Mouse (Mus musculus) retina, embryonic 14.5 days (tissue): ENCODE measurements around the gene Parvb.

ENCODE experiments used
- DNase-seq: peaks from one replicate; pipeline ENCODE4 v3.0.0-alpha.2; 2015; ENCODE audit warnings: low spot score

The Parvb gene

DNA sequence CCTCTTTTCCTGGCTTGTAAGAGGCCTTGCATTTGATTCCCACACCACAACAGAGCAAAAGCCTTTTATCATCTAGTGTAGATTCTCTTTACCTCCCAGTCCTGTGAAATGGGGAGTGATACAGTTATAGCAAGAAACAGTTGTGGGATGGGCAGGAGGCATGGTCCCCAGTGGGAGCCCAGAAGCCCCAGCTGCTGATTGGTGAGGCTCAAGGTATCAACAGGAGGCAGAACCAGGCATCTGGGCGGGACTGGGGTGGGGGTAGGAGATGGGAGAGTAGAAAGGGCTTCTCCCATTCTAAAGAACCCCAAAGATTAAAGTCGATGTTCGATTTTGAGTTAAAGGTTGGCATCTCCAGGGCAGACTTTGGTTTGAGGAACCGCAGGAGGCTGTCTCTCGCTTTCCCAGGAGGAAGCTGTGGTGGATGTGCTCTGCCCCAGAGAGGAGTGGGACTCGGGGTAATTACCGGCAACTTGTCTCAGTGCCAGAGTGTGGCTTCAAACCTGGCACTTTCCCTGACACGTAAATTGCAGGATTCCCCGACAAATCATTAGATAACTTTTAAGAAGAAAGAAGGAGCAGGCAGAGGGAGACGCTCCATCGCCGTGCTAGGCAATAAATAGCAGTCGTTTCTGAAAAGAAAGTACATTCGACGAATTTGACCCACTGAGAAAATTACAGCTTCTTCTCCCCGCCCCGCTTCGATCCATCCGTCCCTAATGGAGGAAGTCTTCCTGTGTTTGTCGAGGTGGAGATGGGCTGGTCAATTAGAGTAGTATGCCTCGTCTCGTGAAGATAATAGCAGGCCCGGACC lies 13.7 kb upstream of the Parvb start:
- DNase-seq: no peak

DNA sequence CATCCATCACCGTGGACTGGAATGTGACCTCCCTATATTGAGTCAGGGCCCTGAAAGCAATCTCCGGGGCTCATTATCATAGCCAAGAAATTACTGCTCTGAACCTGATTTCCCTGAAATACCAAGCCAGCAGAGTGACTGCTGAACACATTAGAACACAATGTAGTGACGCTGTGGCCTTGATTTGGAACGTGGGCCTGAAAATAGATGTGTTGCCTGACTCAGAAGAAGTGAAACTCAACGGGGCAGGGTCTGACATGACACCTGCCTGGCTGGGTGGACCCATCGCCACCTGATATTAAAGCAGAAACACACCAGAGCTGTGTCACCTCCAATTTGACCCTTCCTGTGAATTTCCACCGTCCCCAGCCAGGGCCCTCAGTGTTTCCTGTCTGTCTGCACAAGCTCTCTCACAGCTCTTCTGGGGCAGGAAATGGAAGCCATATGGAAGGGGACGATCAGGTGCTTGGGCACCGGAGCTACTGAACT lies 13.0 kb upstream of the Parvb start:
- no peak for DNase-seq

GRCm38 (mm10) chr15:84221539-84221938 lies 10.3 kb upstream of the Parvb start:
- DNase-seq: no peak

- DNase-seq: no peak
Measured at GRCm38 (mm10) chr15:84223423-84223822, 8.4 kb upstream of the Parvb start.

DNA sequence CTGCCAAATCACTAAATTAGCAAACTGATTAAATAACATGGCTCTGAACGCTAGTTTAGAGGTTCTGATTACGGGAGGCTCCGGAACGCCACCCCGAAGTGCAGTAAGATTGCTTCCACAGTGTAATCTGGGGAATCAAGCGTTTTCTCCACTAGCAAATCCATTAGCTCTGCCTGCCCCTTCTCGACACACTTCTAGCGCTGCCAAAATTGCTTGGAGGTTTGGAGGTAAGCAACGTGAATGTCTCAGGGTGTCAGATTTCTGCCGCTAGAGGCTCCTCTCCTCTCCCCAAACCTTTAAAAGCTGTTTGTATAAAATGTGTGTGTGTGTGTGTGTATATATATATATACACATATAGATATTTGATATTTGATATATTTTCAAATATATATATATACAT lies 7.1 kb upstream of the Parvb start:
- DNase-seq: no peak

DNA sequence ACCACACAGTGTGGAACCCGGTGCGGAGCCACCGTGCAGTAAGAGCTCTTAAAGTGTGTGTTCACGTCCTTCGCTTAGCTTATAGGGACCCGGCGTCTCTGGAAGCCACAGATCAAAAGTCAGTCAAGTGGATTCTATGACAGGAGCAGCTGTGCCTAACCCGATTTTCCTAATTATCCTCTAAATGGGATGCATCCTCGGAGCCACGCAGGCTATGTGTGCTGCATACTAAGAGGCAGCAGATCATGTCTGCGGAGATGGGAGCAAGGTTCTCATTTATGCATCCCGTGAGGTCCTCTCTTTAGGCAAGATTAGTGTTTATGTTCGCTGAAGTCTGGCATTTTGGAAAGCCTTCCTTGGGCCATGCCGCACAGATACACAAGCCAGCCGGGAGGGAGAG lies 4.9 kb upstream of the Parvb start:
- no peak for DNase-seq

DNA sequence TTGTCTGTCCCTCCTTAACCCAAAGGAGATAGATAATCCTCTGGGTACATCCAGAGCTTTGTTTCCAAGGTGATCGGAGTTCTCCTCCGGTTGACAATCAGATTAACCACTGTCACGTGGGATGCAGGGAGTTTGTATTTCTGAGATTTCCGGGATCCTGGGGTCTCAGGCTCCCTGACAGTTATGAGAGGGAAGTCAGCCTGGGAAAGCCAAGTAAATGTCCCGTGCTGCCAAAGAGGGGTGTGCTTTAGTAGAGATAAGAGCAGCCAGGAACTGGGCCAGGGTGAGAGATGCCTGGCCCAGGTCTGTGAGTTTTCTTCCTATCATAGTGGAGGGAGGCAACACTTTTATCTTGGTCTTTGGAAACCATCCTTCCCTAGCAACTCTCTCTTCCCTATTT lies 1.2 kb upstream of the Parvb start:
- no peak for DNase-seq

DNA sequence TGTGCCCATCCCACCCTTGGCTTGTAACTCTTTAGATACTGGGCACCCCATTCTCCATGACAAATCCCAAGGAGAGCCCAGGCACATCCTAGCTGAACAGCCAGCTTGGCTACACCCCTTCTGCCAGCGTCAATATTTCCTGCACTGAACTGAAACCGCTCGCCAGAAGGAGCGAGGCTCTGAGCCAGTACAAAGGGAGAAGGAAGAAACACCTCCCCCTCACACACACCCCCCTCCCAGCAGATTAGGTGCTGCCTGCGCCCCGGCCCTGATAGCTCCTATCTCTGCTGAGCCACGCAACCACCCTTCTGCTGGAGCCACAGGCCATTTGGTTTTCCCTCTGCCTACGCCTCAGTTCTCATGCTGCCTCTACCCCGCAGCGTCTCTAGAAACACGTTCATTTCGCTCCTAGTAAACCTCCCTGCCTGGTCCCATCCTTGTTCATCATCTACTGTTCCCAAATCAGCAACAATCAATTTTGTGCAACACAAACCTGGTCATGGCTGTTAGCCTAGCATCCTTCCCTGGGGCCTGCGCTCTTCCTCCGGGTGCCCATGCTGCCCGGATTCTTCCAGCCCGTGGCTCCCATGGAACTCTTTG lies 630 bp upstream of the Parvb start:
- DNase-seq: no peak

- no peak for DNase-seq
Measured at GRCm38 (mm10) chr15:84232609-84233008, 766 bp downstream of the Parvb start.

DNA sequence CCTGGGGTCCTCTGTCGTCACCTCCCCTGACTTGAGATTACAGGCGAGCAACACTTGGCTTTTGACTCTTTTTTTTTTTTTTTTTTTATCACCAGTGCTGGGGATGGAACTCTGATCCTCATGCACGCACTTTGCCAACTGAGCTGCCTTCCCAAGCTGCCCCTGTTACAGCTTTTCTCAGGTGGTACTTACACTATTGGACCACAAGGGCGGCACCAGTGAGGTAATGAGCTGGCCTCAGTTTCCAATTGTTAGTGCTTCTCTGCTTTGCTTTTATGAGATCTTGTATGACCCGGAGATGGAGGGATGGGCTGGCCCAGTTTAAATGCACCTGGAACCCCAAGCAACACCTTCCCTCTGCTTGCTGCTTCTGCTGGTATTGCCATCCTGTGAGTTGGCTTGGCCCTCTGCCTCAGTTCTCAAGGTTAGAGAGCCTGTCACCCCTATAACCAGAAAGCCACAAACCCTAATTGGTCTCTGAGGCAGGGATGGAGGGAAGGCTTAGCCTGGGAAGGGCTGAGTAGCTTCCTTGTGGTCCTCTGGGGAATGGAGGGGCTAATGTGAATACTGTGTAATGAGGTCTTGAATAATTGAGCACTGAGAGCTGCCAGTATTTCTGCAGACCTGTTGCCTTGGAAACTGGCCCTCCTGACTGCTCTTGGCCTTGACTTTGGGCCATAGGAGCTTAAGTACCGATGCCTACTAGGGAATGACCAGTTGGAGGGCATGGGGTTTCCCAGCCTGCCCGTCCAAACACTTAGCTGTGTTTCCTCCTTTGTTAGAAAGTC lies 3.1 kb downstream of the Parvb start:
- peak; percentile 54 for DNase-seq

DNA sequence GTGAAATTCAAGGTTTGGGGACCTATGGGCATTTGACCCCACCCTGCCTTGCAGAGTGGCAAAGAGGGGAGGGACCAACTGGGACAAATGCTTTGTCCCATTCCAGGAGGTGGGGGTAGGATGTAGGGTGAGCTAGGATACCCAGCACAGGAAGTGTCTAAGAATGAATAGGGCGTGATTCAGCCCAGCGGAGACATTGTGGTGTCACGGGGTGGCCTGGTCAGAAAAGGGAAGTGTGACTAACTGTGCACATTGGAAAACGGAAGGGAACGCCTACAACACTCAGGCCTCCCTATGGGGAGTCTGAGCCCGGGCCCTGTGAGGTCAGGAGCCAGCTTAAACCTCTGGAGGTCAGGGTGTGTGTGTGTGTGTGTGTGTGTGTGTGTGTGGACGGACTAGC lies 3.8 kb downstream of the Parvb start:
- DNase-seq: no peak

GRCm38 (mm10) chr15:84238552-84238951 lies 6.7 kb downstream of the Parvb start:
- DNase-seq: no peak

DNA sequence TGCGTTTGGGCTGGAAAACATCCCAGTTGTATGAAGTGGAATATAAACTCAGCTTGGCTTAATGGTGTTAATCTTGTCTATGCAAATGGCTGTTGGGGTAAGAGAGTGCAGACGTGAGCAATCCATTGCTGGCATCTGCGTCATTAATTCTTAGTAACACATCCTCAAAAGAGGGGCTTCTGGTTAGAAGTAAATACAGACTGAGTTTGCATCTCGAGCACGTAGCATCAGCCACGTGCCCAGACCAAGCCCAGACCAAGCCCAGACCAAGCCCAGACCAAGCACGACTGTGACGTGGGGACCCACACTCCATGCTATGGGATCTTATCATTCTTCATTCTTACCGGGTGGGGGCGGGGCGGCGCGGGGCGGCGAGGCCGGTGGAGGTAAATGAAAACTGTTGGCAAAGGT lies 7.2 kb downstream of the Parvb start:
- DNase-seq: no peak

DNA sequence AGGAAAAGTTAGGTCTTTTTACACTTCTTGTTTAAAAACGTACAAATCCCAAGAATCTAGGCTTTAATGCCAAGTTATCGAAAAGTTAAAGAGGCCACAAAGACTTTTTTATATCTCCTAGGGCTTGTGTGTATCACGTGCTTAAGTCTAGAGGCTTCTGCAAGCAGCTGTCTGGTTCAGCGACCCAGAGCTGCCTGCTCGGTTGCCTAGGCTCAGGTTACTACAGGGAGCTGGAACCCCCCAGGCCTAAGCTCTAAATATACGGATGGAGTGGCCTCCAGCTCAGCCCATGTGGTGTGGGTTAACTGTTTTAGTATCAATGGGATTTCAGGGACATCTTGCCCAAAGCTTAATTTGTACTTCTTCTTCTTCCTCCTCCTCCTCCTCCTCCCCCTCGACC lies 9.7 kb downstream of the Parvb start:
- no peak for DNase-seq

GRCm38 (mm10) chr15:84245104-84245503 lies 13.3 kb downstream of the Parvb start:
- no peak for DNase-seq

DNA sequence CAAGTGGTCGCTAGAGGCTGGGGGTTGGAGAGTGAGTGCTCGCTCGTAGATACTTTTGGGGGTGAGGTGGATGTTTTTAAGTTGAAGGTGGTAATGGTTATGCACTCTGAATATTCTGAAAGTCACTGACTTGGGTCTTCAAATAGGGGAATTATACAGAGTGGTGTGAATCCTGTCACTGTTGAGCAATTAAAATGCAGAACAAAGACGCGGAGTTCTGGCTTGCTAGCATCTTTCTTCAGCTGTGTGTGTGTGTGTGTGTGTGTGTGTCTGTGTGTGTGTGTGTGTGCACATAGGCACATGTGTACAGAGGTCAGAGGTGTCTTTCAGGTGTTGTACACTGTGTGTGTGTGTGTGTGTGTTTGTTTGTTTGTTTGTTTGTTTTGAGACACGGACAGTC lies 14.4 kb downstream of the Parvb start:
- DNase-seq: no peak

GRCm38 (mm10) chr15:84247309-84247708 lies 15.5 kb downstream of the Parvb start:
- DNase-seq: no peak

GRCm38 (mm10) chr15:84251227-84251626 lies 19.4 kb downstream of the Parvb start:
- DNase-seq: no peak

DNA sequence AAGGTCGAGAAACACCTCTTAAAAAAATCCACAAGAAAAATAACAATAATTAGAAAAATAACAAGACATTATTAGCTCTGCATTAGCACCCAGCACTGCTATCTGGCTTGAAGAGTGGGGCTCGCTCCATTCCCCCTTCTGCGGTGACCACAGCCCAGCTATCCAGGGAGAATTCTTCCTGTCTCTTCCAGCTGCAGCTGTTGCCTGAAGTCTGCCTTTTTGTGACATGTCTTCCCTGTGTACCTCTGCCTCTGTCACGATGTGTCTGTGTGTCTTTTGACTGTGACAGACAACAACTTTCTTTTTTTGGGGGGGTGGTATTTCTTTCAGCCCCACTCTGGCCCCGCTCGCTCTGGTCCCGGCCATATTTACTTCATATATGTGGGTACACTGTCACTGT lies 20.8 kb downstream of the Parvb start:
- DNase-seq: no peak

- DNase-seq: no peak
Measured at GRCm38 (mm10) chr15:84253757-84254156, 21.9 kb downstream of the Parvb start.

DNA sequence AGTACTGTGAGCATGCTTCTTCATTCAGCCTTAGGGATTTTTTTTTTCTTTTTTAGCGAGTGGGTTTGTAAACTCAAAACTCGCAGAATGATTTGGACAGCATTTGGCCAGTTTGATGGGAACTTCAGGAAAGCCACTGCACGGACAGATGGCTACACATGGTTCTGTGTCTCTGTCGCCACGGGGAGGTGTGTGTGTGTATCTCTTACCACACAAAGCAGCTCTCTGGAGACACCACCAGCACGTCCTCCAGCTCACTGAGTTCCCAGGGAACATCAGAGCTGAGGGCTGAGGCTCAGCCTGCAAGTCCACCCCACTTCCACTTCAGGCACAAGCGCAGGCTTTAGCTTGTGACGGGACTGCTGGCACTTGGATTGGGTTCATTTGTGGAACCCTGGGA lies 22.5 kb downstream of the Parvb start:
- DNase-seq: no peak

DNA sequence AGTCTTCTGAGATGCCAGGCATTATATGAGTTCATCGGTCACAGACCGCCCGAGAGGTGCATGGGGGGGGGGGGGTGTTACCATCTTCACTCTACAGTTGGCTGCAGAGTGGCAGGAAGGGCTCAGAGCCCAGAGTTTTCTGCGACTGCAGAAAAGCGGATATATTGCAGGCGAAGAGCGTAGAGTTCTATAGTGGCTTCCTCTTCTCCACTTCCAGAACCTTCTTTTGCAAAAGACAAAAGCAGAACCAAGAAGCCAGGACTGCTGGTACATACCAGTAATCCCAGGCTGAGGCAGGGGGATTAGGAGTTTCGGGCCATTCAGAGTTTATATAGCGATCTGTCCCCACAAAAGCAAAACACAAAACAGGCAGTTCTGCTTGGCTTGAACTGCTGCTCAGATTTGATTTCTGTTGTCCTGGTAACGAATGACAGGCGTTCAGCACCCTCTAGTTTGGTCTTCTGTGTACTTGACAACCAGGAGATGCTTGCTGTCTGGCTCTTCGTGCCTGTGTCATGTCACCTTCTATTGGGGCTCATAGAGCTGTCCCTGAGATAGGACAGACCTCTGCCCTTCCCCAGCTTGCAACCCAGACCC lies 24.5 kb downstream of the Parvb start:
- no peak for DNase-seq

DNA sequence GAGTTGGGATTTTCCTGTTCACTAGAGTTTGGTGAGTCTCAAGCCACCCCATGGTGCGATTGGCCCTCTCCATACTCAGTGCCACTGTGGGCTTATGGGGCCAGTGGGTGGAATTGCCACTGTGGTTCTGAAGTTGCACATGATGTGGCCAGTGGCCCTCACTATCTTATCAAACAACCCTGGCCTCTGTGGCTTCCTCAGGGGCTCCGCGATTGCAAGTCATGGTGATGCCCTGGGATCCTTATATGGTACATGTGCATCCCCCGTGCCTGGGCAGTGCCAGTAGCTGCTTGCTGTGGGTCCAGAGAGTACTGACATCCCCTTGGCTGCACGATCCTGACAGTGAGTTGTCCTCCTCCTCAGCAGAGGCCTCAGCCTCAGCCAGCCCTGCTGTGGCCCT lies 25.0 kb downstream of the Parvb start:
- no peak for DNase-seq
